Mouse (Mus musculus): ENCODE measurements around the gene Defb13.
"Not testable (repeated sequence)": the region's sequence is repeated elsewhere in the genome, so short reads cannot be mapped to it uniquely, and the experiment has no call there.

Gene Defb13

DNA sequence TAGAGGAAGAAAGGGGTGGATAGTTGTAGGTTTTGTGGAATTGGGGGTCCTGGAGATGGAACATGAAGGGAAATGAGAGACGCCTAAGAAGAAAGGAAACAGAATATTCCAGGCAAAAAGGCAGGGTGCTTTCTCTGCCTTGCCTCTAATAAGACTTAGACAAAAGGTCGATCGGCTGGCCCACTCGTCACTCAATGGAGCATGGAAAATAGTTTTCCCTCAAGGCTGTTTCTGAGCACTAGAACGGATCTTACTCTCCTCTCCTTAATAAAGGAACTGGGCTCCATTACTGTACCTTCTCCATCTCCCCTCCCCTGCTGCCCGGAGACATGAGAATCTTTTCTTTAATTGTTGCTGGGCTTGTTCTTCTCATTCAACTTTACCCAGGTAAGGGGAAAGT lies at the start of gene Defb13:
Defb13 (plus strand) TSS at position 301 of the 400 bp plus-strand sequence.
- DNase-seq (ENCODE audit: low spot score) = no peak

DNA sequence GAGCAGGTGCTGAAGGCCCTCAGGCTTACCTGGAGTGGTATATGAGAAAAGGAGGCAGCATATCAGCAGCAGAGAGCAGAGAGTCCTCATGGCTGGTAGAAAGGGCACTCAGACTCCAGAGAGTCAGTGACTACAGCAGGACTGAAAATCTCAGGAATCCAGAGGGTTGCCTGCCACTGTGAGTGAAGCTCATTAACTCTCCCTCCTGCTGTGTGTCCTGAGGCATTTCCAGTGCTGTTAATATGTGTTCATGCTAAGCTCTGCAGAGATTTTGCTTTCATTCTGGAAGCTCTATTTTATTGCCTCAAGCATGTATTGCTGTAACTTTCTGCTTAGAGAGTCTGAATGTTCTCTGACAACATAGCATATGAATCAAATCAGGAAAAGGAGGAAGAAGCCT lies 40.3 kb upstream of the Defb13 start, which contains the start of gene Defb11:
Defb11 (minus strand) TSS at position 123 of the 400 bp plus-strand sequence.
- DNase-seq (ENCODE audit: low spot score) = not testable (repeated sequence)

DNA sequence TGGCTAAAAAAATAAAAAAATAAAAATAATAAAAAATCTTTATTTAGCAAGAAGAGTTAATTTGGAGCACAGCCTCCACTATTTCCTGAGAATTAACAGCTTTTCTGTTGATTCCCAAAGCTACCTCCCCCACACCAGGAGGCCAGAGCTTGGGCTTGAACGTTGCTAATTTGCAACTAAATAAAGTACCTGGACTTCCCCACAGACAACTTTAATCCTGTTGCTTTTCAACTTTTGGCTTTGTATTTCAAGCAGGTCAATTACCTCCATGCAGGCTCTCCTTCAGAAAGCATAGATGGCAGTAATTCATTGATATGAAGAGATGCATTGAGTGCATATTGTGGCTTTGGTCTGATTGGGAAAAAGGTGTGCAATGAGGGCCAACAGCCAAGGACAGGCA lies 34.6 kb upstream of the Defb13 start:
- DNase-seq (ENCODE audit: low spot score) = no peak

DNA sequence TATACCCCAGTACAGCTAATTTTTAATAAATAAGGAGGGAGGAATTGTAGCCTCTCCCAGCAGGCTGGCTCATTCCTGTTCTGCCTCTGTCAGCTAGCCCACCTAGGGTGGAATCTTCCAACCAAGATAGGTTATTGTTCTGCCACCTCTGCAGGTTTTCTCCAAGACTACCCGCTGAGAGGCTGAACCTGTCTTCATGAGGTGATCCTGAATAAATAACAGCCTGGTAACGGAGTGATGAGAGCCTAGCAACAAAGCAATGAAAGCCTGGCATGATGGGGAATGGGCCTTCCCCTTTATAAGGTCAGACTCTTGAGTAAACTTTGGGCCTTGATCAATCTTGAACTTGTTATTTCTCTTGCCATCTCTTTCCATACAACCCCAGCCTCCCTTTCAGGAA lies 34.0 kb upstream of the Defb13 start:
- no peak for DNase-seq (ENCODE audit: low spot score)

DNA sequence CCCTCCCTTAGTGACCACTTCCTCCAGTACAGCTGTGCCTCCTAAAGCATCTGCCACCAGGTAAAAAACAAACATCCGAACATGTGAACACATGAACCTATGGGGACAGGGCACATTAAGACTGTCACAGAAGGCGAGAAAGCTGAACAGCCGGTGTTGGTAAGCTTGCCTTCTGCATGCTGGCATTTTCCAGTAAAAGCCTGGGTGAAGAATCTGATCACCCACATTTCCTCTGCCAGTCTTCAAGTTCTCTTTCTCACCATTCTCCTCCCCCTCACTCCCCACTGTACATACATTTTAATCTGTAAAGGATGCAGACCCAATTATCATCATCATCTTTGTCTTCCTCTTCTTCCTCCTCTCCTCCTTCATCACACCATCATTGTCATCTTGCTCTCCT lies 30.9 kb upstream of the Defb13 start:
- no peak for DNase-seq (ENCODE audit: low spot score)

DNA sequence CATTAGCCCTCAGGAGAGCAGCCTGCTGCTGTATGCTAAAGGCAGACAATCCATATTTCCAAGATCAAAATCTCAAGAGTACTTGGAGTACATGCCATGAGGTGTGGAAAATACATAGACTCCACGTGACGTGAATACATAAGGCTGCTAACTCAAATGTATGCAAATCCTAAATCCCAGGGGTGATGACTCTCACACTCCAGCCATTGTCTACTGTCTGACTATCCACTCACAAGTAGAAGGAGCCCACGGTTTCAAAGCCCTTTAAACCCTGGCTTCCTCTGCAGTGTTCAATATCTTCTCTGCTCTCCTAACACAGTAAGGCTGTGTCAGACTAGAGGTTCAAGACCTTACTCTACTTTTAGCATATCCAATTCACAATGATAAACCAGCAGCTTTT lies 15.8 kb upstream of the Defb13 start:
- DNase-seq (ENCODE audit: low spot score) = not testable (repeated sequence)

DNA sequence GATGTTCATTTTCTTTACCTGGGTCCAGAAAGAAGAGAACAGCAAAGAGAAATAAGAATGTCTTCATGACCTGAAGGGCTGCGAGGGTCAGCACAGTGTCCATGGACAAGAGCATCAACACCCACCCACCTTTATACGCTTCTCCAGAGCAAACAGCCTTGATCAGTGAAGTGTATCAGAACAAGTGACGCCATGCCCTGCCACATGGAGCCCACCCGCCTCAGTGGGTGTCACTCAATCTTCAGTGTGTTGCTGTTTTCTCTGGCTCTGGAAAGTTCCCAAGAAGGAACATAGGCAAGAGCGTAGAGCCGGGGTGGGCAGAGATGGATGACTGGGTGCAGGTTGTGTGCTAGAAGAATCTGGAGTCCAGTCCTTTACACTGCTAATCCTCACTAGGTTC lies 14.0 kb upstream of the Defb13 start, which contains the start of gene Defb15:
Defb15 (minus strand) TSS at position 101 of the 400 bp plus-strand sequence.
- DNase-seq (ENCODE audit: low spot score) = no peak

DNA sequence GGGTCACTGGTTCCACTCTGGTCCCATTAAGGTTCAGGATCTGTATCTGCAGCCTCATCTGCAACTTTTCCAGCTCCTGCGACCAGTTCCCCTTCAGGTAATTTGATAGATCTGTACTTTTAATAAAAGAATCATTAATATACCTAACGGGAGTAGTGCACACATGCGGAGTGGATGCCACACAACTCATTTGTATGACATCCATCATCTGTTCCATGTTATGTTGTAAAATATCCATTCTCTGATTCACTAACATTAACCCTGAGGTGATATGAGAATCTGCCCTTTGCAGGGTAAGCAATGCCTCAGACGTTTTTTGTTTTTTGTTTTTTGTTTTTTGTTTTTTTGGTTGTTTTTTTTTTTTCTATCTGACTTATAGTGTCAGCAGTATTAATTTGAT lies 8.5 kb upstream of the Defb13 start, which contains the start of gene Defb35:
Defb35 (plus strand) TSS at position 301 of the 400 bp plus-strand sequence.
- not testable (repeated sequence) for DNase-seq (ENCODE audit: low spot score)

DNA sequence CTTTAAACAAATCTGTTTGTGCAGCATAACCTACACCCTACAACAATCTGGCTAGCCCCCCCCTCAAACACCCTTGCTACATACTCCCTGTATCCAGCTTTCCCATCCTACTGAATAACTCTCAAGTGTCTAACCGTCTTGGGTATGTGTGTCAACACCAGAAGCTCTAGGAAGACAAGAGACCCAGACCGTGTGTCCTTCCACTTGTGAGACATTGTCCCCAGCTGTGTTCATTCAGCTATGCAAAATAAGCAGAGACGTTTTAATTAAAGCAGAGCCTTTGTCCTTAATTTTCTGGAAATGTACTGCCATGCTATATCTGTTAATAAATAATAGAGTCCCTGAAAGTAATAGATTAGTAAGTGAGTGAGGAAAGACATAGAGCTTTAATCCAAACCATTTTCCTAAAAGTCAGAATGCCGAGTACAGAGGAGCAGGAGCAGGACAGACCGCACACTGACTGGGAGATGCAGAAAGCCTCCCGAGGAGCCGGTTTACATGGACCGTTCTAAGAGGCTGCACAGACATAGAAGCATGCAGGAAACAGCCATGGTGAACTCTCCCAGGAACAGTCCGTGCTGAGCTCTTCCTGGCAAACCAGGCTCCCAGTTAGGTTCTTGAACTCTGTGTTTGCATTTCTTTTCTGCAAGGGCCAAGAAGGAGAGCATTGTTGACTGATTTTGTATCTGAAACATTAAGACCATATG lies 902 bp downstream of the Defb13 start:
- no peak for DNase-seq (ENCODE audit: low spot score)

DNA sequence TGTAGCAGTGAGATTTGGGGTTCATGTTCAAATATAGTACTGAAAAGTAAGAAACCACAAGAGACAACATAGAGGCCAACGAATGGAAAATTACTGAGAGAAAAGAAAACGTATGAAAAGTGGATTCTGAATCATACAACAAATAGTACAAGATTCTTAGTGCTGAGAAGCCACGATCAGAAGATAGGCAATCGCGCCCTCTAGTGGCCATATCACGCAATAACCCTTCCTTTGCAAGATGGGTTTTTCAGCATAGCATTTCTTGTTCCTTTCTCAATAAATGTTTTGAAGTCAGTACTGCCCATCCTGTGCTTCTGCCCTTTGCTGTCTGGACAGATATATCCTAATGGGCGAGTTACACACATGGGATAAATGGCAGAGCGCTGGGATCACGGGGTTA lies 8.8 kb downstream of the Defb13 start:
- peak; percentile 13 for DNase-seq (ENCODE audit: low spot score)

DNA sequence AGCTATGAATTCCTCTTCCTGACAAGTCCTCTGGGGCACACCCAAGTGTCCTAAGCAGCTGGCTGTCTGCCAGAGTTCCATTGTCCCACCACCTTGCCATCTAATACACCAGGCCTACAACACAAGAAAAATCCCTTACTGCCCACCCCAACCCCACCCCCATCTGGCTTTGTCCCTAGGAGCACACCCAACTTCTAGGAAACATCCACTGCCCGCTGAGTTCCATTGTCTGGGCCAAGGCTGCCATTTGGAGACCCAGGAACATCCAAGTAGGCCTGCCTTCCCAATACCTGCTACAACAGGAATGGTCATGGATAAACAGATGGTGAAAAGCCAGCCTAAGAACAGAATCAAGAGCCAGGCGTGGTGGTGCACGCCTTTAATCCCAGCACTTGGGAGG lies 9.8 kb downstream of the Defb13 start:
- DNase-seq (ENCODE audit: low spot score) = no peak

DNA sequence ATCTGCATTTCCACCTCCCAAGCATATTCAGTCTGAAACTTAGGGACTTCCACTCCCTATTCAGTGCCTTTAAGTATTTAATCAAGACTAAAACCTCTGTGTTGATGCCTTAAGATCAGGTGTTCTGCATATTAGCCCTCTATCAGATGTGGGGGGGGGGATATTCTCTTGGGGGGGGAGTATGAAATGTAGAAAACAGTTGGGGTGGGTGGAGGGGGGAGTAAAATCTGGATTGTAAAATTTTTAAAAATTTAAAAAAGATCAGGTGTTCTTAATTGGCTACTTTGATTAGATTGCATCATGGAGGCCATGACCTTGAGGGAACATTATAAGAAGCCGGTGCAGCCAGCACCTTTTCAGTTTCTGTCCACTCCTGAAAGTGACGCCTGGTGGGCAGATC lies 11.9 kb downstream of the Defb13 start, which contains the start of gene Fam90a1a:
Fam90a1a (plus strand) TSS at position 301 of the 400 bp plus-strand sequence.
- DNase-seq (ENCODE audit: low spot score) = no peak

DNA sequence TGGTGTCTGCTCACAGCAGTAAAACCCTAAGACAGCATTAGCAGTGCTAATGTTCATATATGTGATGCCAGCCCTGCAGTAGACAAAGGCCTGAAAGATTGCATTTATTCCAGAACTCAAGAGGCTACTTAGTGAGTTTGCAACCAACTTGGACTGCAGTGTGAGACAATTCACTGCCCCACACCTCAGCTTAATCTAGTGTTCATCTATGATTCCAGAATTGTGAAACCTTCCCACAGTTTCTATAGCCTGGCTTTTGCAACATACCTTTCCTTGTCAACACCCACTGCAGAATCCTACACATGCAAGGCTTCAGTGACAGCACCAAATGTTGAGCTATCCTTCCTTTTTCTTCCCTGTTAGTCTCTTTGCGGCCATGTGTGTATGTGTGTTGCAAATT lies 20.1 kb downstream of the Defb13 start:
- DNase-seq (ENCODE audit: low spot score) = no peak

DNA sequence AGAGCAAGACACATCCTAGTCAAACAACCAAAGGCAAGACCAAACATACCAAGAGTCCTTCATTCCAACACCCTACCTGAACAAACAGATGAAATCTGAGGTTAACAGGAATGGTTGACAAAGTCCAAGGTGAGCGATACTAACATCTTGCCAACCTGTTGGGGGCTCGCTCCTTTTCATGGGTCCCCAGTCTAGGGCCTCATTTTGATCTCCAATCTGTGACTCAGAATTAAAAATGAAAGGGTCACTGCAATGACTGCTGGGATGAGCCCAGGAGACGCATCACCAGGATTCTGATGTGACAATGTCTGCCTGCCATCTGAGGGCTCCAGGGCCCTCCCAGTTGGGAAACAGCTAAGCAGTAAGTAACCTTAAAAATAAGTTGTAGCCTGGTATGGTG lies 22.9 kb downstream of the Defb13 start, which contains the start of gene Ccdc70:
Ccdc70 (plus strand) TSS at position 301 of the 400 bp plus-strand sequence.
- no peak for DNase-seq (ENCODE audit: low spot score)

DNA sequence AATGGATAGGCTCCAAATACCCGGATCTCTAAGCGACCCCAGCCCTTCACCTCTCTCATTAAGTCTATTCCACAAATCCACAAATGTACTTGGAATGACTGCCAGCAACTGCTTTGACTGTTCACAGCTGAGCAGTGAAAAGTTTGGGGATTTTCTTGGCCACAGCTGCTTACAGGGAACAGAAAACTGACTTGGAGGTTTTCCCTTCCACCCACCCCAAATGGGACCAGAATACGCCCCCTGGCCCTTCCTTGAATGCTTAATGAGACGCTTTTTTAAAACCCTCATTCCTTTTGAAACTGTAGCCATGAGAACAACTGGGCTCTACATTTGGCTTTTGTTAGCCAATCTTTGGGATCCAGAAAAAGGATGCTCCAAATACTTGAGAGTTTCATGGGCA lies 31.6 kb downstream of the Defb13 start:
- DNase-seq (ENCODE audit: low spot score) = no peak

DNA sequence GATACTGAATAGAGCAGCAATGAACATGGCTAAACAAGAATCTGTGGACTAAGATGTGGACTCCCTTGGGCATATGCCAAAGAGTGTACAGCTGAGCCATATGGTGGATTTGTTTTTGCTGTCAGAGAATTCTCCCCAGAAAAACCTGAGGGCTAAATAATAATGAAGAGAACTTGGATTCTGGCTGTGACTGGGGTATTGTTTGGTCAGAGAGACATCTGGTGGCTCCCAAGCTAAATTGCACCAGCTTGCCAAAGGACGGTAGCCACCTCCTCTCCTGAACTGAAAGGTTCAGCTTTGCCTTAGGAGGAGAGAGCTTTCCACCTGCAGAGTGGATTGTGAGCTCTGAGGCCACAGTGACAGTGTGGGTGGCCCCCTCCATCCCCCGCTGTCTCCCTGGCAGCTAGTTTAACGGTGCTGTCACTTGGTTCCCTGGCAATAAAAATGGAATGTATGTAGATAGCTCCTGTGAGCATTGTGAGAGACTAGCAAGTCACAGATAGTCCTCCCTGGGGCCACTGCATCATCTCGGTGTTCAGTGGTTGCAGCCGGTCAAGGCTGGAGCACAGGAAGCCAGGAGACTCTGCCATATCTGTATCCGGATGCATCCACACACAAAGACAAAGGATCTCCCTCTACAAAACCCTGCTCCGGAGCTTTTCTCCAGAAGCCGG lies 35.2 kb downstream of the Defb13 start:
- DNase-seq (ENCODE audit: low spot score) = no peak

DNA sequence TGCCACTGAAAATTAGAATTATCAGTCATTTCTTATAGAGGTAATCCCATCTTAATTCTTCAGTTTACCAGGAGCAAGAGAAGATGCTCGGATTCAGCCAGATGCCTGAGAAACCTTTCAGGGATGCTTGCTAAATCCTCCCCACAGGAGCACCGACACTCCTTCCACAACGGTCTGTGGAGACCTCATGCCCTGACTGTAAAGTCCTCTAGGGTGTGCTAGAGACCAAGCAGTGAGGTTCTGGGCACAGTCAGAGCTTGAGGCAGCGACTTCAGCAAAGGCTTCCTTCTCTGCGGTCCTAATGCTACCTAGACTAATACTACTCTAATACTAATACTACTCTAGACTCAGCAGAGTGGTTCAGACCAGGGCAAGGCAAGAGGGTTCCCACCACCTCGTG lies 45.6 kb downstream of the Defb13 start:
- DNase-seq (ENCODE audit: low spot score) = no peak

DNA sequence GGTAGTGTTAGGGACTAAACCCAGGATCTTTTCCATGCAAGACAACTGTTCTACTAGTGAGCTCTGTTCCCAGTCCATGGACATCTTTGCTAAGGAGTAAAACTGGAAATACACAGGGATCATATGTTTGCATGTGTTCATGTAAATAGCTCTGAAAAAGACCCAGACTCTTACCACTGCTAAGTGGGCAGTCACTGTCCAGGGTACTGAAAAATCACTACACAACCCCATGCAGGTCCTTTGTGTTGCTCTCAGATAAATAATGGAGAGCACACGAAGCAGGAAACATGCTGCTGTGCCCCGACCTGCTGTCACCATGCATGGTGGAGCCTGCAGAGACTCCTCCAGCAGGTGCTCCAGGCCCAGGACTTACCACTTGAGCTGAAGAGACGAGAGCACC lies 48.6 kb downstream of the Defb13 start:
- DNase-seq (ENCODE audit: low spot score) = no peak
